Mouse (Mus musculus): Measurements from ENCODE around the gene Gm21897.

DNA sequence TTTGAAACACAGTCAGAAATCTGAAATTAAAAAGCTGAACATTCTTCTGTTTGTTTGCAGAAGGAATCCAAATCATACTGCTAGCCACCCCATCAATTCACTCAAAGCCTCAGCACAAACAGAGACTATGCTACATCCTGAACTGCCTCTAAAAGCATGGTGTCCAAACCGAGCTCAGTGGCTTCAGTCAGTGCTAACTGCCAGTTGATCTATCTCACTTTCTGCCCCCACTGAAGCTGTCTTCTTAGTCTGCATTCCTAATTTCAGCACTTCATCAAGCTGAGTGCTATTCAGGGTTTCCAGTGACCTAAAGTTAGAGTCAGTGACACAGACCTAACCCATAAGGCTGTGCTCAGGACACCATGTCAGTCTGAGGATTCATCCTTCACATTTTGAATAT lies 28.8 kb downstream of the Gm21897 start:
- TF ChIP-seq CTCF (IDR thresholded peaks at IDR 0.05; ENCODE audit: borderline replicate concordance, control insufficient read depth, extremely low read depth, insufficient read depth, low read length, poor library complexity) (no peak), POLR2A (IDR thresholded peaks at IDR 0.05; ENCODE audit: control insufficient read depth, extremely low read depth, insufficient read depth, low read length, poor library complexity) (no peak)

All from thymus, adult 2 months (tissue).